Mouse (Mus musculus) kidney, postnatal 0 days (tissue): ENCODE data around the gene Gm49486. TPM values are rescaled to one million over a fixed set of nuclear protein-coding genes. Genes with fewer than 3 reads are reported as not detected.
A peak's percentile ranks its signal among the peaks of the same experiment; 100 is the strongest.

Source experiments
- ATAC-seq: fragments of 200-750 bp; cut with Nextera tagmentation; replicated peaks from 2 replicates; pipeline ENCODE4 v1.8.0; 2017; ENCODE audit warnings: low read depth, moderate number of reproducible peaks, moderate TSS enrichment, moderate library complexity; ENCODE audit not compliant: low FRiP score
- DNase-seq: peaks from one replicate; pipeline ENCODE4 v3.0.0-alpha.2; 2016; ENCODE audit warnings: low spot score
- H3K27ac ChIP-seq: fragments of 300-500 bp; sonication (generic); 2 replicates; pipeline ENCODE4 v1.5.1; 2014; ENCODE audit warnings: mild to moderate bottlenecking
- H3K27me3 ChIP-seq: fragments of 300-500 bp; sonication (generic); 2 replicates; pipeline ENCODE4 v1.6.1; 2014; ENCODE audit warnings: low read length, mixed read lengths; ENCODE audit not compliant: insufficient read depth
- H3K36me3 ChIP-seq: fragments of 300-500 bp; sonication (generic); 2 replicates; pipeline ENCODE4 v1.6.1; 2014; ENCODE audit warnings: low read length, mixed read lengths; ENCODE audit not compliant: insufficient read depth
- H3K4me1 ChIP-seq: fragments of 300-500 bp; sonication (generic); replicated peaks from 2 replicates; pipeline ENCODE4 v1.6.1; 2014; ENCODE audit warnings: antibody characterized with exemption, low read length, mixed read lengths; ENCODE audit not compliant: insufficient read depth
- H3K4me2 ChIP-seq: fragments of 300-500 bp; sonication (generic); 2 replicates; pipeline ENCODE4 v1.6.1; 2014; ENCODE audit warnings: mild to moderate bottlenecking, low read length, moderate library complexity, mixed read lengths
- H3K4me3 ChIP-seq: fragments of 300-500 bp; sonication (generic); replicated peaks from 2 replicates; pipeline ENCODE4 v1.5.1; 2014; ENCODE audit warnings: low read depth, low read length
- H3K9ac ChIP-seq: fragments of 300-500 bp; sonication (generic); 2 replicates; pipeline ENCODE4 v1.6.1; 2014; ENCODE audit warnings: low read depth, low read length
- H3K9me3 ChIP-seq: fragments of 300-500 bp; sonication (generic); replicated peaks from 2 replicates; pipeline ENCODE4 v1.6.1; 2016; ENCODE audit warnings: low read length, inconsistent platforms, mixed read lengths
- CTCF ChIP-seq: IDR thresholded peaks from 2 replicates; pipeline ENCODE4 v1.5.1; 2016; ENCODE audit warnings: antibody characterized with exemption, low read depth, mild to moderate bottlenecking, moderate library complexity
- WGBS: fragments of 180-500 bp; shearing (Covaris S2); extraction: QIAGEN DNeasy Blood & Tissue Kit; methylation state at CpG from one replicate; pipeline ENCODE4 v1.1.7; 2014; 5-methylcytosine and 5-hydroxymethylcytosine counted together
- polyA plus RNA-seq: library from polyadenylated mRNA; unstranded; fragments of >200 nt; fragmentation: Nextera tagmentation; extraction: Ambion mirVana; gene quantifications from 2 replicates; pipeline ENCODE4 v1.2.1, GENCODE M21; 2015

The Gm49486 gene
- polyA plus RNA-seq, 1 experiment from 2014 or later, result 0.42 TPM

GRCm38 (mm10) chr15:79289441-79289840 lies 60.2 kb downstream of the Gm49486 start:
- WGBS, result 65% methylated on average over 12 of the region's 12 CpGs
- Histone ChIP-seq H3K9ac (no peak overlapping the region), H3K4me2 (no peak overlapping the region), H3K4me3 (no peak overlapping the region), H3K36me3 (0 out of 2 replicates have a peak, but pooled peaks cover 4% of the 10 kb centered on the region), H3K27ac (no peak overlapping the region), H3K27me3 (no peaks in the 10 kb centered on the region), H3K9me3 (no peaks in the 10 kb centered on the region), H3K4me1 (no peaks in the 10 kb centered on the region)
- ATAC-seq, result no peak
- DNase-seq, result no peak
- no peak for TF ChIP-seq CTCF

- Histone ChIP-seq H3K9me3 (no peaks in the 10 kb centered on the region), H3K36me3 (0 out of 2 replicates have a peak, but pooled peaks cover 4% of the 10 kb centered on the region), H3K4me3 (no peak overlapping the region), H3K4me2 (no peak overlapping the region), H3K27me3 (no peaks in the 10 kb centered on the region), H3K27ac (no peak overlapping the region), H3K4me1 (no peaks in the 10 kb centered on the region), H3K9ac (no peak overlapping the region)
- ATAC-seq (no peak), DNase-seq (no peak)
- 59% methylated on average over 3 of the region's 3 CpGs for WGBS
- peak; percentile 53 for TF ChIP-seq CTCF
Observed at GRCm38 (mm10) chr15:79290340-79290739, 61.1 kb downstream of the Gm49486 start.

- H3K4me3 ChIP-seq, result no peak overlapping the region
- no peaks in the 10 kb centered on the region for H3K4me1 ChIP-seq
- H3K9ac ChIP-seq, result no peak overlapping the region
- H3K27me3 ChIP-seq, result no peaks in the 10 kb centered on the region
- 84% methylated on average over 9 of the region's 9 CpGs for WGBS
- no peak overlapping the region for H3K27ac ChIP-seq
- no peaks in the 10 kb centered on the region for H3K9me3 ChIP-seq
- H3K4me2 ChIP-seq, result no peak overlapping the region
- no peak for TF ChIP-seq CTCF
- DNase-seq (no peak), ATAC-seq (no peak)
- H3K36me3 ChIP-seq, result 0 out of 2 replicates have a peak, but pooled peaks cover 8% of the 10 kb centered on the region
Observed at GRCm38 (mm10) chr15:79292779-79293178, 63.6 kb downstream of the Gm49486 start.

GRCm38 (mm10) chr15:79298553-79298952 lies 69.4 kb downstream of the Gm49486 start:
- H3K9ac ChIP-seq, result no peak overlapping the region
- ATAC-seq, result no peak
- H3K27me3 ChIP-seq, result no peaks in the 10 kb centered on the region
- TF ChIP-seq CTCF, result no peak
- H3K36me3 ChIP-seq, result 0 out of 2 replicates have a peak, but pooled peaks cover 5% of the 10 kb centered on the region
- WGBS, result 75% methylated on average over 6 of the region's 6 CpGs
- H3K9me3 ChIP-seq, result no peaks in the 10 kb centered on the region
- no peak overlapping the region for H3K4me3 ChIP-seq
- DNase-seq, result no peak
- H3K4me2 ChIP-seq, result no peak overlapping the region
- no peaks in the 10 kb centered on the region for H3K4me1 ChIP-seq
- no peak overlapping the region for H3K27ac ChIP-seq

DNA sequence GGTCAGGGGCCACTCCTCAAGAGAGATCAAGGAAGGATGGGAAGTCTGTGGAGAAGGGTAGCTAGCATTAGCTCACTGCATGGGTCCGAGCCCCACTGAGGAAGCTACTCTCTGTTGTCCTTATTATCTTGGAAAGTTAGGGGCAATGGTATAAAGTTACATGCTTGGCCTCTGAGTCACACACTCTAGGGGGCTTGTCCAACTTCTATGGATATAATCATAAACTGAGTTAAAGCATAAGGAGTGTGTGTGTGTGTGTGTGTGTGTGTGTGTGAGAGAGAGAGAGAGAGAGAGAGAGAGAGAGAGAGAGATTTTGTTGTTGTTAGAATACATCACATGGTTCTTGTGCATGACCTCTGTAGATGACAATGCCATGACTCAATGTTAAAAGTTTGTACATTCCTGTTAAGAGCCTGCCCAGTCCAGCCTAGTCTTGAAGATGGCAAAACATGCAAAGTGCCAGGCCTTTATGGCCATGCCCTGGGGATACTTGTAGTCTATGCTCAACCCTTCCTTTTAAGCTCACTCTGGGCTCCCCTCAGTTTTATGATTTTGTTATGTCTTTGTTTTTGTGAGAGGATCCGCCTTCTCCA lies 70.5 kb downstream of the Gm49486 start:
- Histone ChIP-seq H3K27ac (no peak overlapping the region), H3K4me3 (no peak overlapping the region), H3K9me3 (no peaks in the 10 kb centered on the region), H3K4me2 (no peak overlapping the region), H3K36me3 (0 out of 2 replicates have a peak, but pooled peaks cover 5% of the 10 kb centered on the region), H3K4me1 (no peaks in the 10 kb centered on the region), H3K9ac (no peak overlapping the region), H3K27me3 (no peaks in the 10 kb centered on the region)
- TF ChIP-seq CTCF, result no peak
- DNase-seq (no peak), ATAC-seq (no peak)
- WGBS, result 77% methylated on average over 2 of the region's 2 CpGs

DNA sequence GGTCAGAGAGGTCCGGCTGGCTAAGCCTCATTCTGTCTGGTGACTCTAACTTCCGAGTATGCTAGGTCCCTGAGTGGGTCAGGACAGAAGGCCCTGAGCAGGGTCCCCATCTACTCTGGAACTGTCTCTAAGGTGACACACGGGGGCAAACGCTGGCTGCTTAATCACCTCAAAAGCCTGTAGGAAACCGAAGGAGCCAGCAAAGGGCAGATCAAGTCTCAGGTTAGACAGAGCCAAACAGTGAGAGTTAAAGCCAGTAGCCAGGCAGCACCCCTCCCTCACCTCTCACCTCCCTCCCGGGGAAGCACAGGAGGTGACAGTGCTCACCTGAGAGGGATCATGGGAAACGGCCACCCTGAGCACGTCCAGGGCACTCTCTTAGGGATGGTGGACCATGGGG lies 74.5 kb downstream of the Gm49486 start:
- Histone ChIP-seq H3K4me2 (no peak overlapping the region), H3K9ac (no peak overlapping the region), H3K27me3 (no peaks in the 10 kb centered on the region), H3K27ac (no peak overlapping the region), H3K4me1 (no peaks in the 10 kb centered on the region), H3K36me3 (peaks cover 3% of the 10 kb centered on the region; the same call in 1 of the 2 replicates), H3K4me3 (no peak overlapping the region), H3K9me3 (no peaks in the 10 kb centered on the region)
- no peak for DNase-seq
- no peak for TF ChIP-seq CTCF
- ATAC-seq, result no peak
- WGBS, result 88% methylated on average over 8 of the region's 8 CpGs

- no peak for ATAC-seq
- H3K4me1 ChIP-seq, result no peaks in the 10 kb centered on the region
Observed at GRCm38 (mm10) chr15:79304832-79305231, 75.6 kb downstream of the Gm49486 start.

More at GRCm38 (mm10) chr15:79304832-79305231, 75.6 kb downstream of the Gm49486 start:
- Histone ChIP-seq H3K27me3 (no peaks in the 10 kb centered on the region), H3K9ac (no peak overlapping the region), H3K9me3 (no peaks in the 10 kb centered on the region), H3K27ac (no peak overlapping the region), H3K4me3 (no peak overlapping the region), H3K36me3 (peaks cover 3% of the 10 kb centered on the region; the same call in 1 of the 2 replicates), H3K4me2 (no peak overlapping the region)
- TF ChIP-seq CTCF, result no peak
- WGBS, result 55% methylated on average over 5 of the region's 5 CpGs
- no peak for DNase-seq
